Mouse (Mus musculus): ENCODE data around the gene Fndc10.
"Not testable (repeated sequence)": the region's sequence is repeated elsewhere in the genome, so short reads cannot be mapped to it uniquely, and the experiment has no call there.

Gene Fndc10

GRCm38 (mm10) chr4:155694111-155694481 lies at the start of gene Fndc10:
Gene Fndc10, plus strand, starts transcription at chr4:155694342.
- no peak for DNase-seq (ENCODE audit: low spot score)

- not testable (repeated sequence) for DNase-seq (ENCODE audit: low spot score)
These were observed 48.8 kb upstream of the Fndc10 start, which contains the start of gene Gm10563 for GRCm38 (mm10) chr4:155645308-155645707. Gene Gm10563, minus strand, starts transcription at chr4:155645408.

- no peak for DNase-seq (ENCODE audit: low spot score)
These were observed 48.4 kb upstream of the Fndc10 start for GRCm38 (mm10) chr4:155645721-155646120.

GRCm38 (mm10) chr4:155649355-155649754 lies 44.8 kb upstream of the Fndc10 start:
- DNase-seq (ENCODE audit: low spot score) = no peak

- DNase-seq (ENCODE audit: low spot score) = no peak
These were observed 42.4 kb upstream of the Fndc10 start for GRCm38 (mm10) chr4:155651553-155652269.

GRCm38 (mm10) chr4:155652283-155653085 lies 41.7 kb upstream of the Fndc10 start:
- DNase-seq (ENCODE audit: low spot score) = no peak

- DNase-seq (ENCODE audit: low spot score) = no peak
These were observed 41.1 kb upstream of the Fndc10 start, which contains the start of gene Mmp23 for GRCm38 (mm10) chr4:155653086-155653450. Gene Mmp23, minus strand, starts transcription at chr4:155653384.

GRCm38 (mm10) chr4:155653451-155654182 lies 40.5 kb upstream of the Fndc10 start:
- DNase-seq (ENCODE audit: low spot score) = no peak

GRCm38 (mm10) chr4:155654183-155654455 lies 40.0 kb upstream of the Fndc10 start:
- no peak for DNase-seq (ENCODE audit: low spot score)

- no peak for DNase-seq (ENCODE audit: low spot score)
These were observed 39.5 kb upstream of the Fndc10 start for GRCm38 (mm10) chr4:155654456-155655298.

GRCm38 (mm10) chr4:155656214-155656751 lies 37.9 kb upstream of the Fndc10 start:
- DNase-seq (ENCODE audit: low spot score) = no peak

GRCm38 (mm10) chr4:155658961-155659360 lies 35.2 kb upstream of the Fndc10 start:
- DNase-seq (ENCODE audit: low spot score) = no peak

GRCm38 (mm10) chr4:155660641-155661040 lies 33.5 kb upstream of the Fndc10 start:
- no peak for DNase-seq (ENCODE audit: low spot score)

GRCm38 (mm10) chr4:155666903-155667302 lies 27.2 kb upstream of the Fndc10 start:
- DNase-seq (ENCODE audit: low spot score) = no peak

GRCm38 (mm10) chr4:155668689-155669597 lies 25.2 kb upstream of the Fndc10 start, which contains the start of gene Mib2:
Gene Mib2, minus strand, starts transcription at chr4:155669198.
- peak; percentile 95 for DNase-seq (ENCODE audit: low spot score)

- no peak for DNase-seq (ENCODE audit: low spot score)
These were observed 24.5 kb upstream of the Fndc10 start for GRCm38 (mm10) chr4:155669598-155670075.

GRCm38 (mm10) chr4:155670236-155670635 lies 23.9 kb upstream of the Fndc10 start:
- DNase-seq (ENCODE audit: low spot score) = not testable (repeated sequence)

- no peak for DNase-seq (ENCODE audit: low spot score)
These were observed 22.1 kb upstream of the Fndc10 start for GRCm38 (mm10) chr4:155672082-155672481.

GRCm38 (mm10) chr4:155675991-155676390 lies 18.2 kb upstream of the Fndc10 start:
- no peak for DNase-seq (ENCODE audit: low spot score)

- DNase-seq (ENCODE audit: low spot score) = not testable (repeated sequence)
These were observed 10.4 kb upstream of the Fndc10 start for GRCm38 (mm10) chr4:155683670-155684277.

All from c-Kit-positive CD71-positive TER-119-positive erythroid progenitor cells, embryonic 14.5 days (primary cell).